Mouse (Mus musculus) liver, adult 2 months (tissue): ENCODE results near the gene Ubl4b. TPM values are rescaled to one million over a fixed set of nuclear protein-coding genes. Genes with fewer than 3 reads are reported as not detected.

ENCODE experiments used
- DNase-seq: peaks from one replicate; pipeline ENCODE4 v3.0.0-alpha.2; 2011; ENCODE audit warnings: low read depth, low spot score; ENCODE audit errors: extremely low read depth
- H3K27ac ChIP-seq: fragments of 200-500 bp; replicated peaks from 2 replicates; pipeline ENCODE4 v1.5.1; 2012; ENCODE audit warnings: low read depth, mild to moderate bottlenecking, control low read depth, inconsistent platforms, low read length; ENCODE audit not compliant: insufficient read depth
- H3K27me3 ChIP-seq: fragments of 200-500 bp; 2 replicates; pipeline ENCODE4 v1.6.1; 2012; ENCODE audit warnings: mild to moderate bottlenecking, moderate library complexity, low read length, inconsistent platforms; ENCODE audit not compliant: control insufficient read depth, insufficient read depth
- H3K36me3 ChIP-seq: fragments of 200-500 bp; 2 replicates; pipeline ENCODE4 v1.6.1; 2012; ENCODE audit warnings: low read length, inconsistent platforms; ENCODE audit not compliant: control insufficient read depth, insufficient read depth
- H3K4me1 ChIP-seq: fragments of 200-500 bp; 2 replicates; pipeline ENCODE4 v1.6.1; 2011; ENCODE audit warnings: low read length; ENCODE audit not compliant: control insufficient read depth, insufficient read depth
- H3K4me3 ChIP-seq: fragments of 200-500 bp; 2 replicates; pipeline ENCODE4 v1.5.1; 2011; ENCODE audit warnings: low read depth, mild to moderate bottlenecking, control low read depth, low read length, moderate library complexity; ENCODE audit not compliant: insufficient read depth
- H3K79me2 ChIP-seq: fragments of 200-500 bp; 2 replicates; pipeline ENCODE4 v1.6.1; 2012; ENCODE audit warnings: inconsistent platforms, mild to moderate bottlenecking, low read length, moderate library complexity; ENCODE audit not compliant: control insufficient read depth, insufficient read depth
- H3K9ac ChIP-seq: fragments of 200-500 bp; 2 replicates; pipeline ENCODE4 v1.6.1; 2012; ENCODE audit warnings: low read depth, mild to moderate bottlenecking, control low read depth, inconsistent platforms, low read length
- CTCF ChIP-seq: fragments of 200-500 bp; IDR thresholded peaks from 2 replicates; pipeline ENCODE4 v1.5.1; 2011; ENCODE audit warnings: low read depth, low read length, control low read depth
- POLR2A ChIP-seq: fragments of 200-500 bp; IDR thresholded peaks from 2 replicates; pipeline ENCODE4 v1.6.1; 2011; ENCODE audit warnings: low read length, control low read depth; ENCODE audit not compliant: insufficient read depth; ENCODE audit errors: extremely low read depth
- WGBS: fragments of 180-500 bp; shearing (Covaris S2); methylation state at CpG from one replicate; pipeline ENCODE4 v1.1.7; 2018; 5-methylcytosine and 5-hydroxymethylcytosine counted together
- polyA plus RNA-seq: library from polyadenylated mRNA; depleted of rRNA; stranded (reverse); fragments of >200 nt; gene quantifications from 2 replicates; pipeline ENCODE4 v1.2.3, GENCODE M21; 2012
- total RNA-seq: library from RNA; depleted of rRNA; stranded (reverse); fragments of >200 nt; gene quantifications from 2 replicates; pipeline ENCODE4 v1.2.3, GENCODE M21; 2014

Gene Ubl4b
- total and polyA plus RNA-seq, 2 experiments, result not detected

- 12% methylated on average over 17 of the region's 17 CpGs for WGBS
- H3K27ac ChIP-seq, result no peak overlapping the region
- no peak overlapping the region for H3K9ac ChIP-seq
- H3K4me1 ChIP-seq, result no peaks in the 10 kb centered on the region
- TF ChIP-seq CTCF (no peak), POLR2A (no peak)
- H3K4me3 ChIP-seq, result no peak overlapping the region
- no peaks in the 10 kb centered on the region for H3K79me2 ChIP-seq
- H3K36me3 ChIP-seq, result no peaks in the 10 kb centered on the region
- no peak for DNase-seq
- no peaks in the 10 kb centered on the region; the same call in 1 of the 2 replicates for H3K27me3 ChIP-seq
Observed at GRCm38 (mm10) chr3:107536810-107537503, 17.9 kb downstream of the Ubl4b start.

- 83% methylated on average over 7 of the region's 7 CpGs for WGBS
- Histone ChIP-seq H3K36me3 (no peaks in the 10 kb centered on the region), H3K4me1 (no peaks in the 10 kb centered on the region), H3K27ac (no peak overlapping the region), H3K79me2 (no peaks in the 10 kb centered on the region), H3K9ac (no peak overlapping the region), H3K27me3 (no peaks in the 10 kb centered on the region), H3K4me3 (no peak overlapping the region)
- DNase-seq, result no peak
- TF ChIP-seq POLR2A (no peak), CTCF (no peak)
Observed at GRCm38 (mm10) chr3:107534951-107535350, 19.9 kb downstream of the Ubl4b start.

- DNase-seq, result no peak
- H3K4me1 ChIP-seq, result no peaks in the 10 kb centered on the region
- no peaks in the 10 kb centered on the region for H3K36me3 ChIP-seq
- H3K9ac ChIP-seq, result no peak overlapping the region
- H3K27me3 ChIP-seq, result no peaks in the 10 kb centered on the region
- no peak overlapping the region for H3K27ac ChIP-seq
- no peaks in the 10 kb centered on the region for H3K79me2 ChIP-seq
- no peak overlapping the region for H3K4me3 ChIP-seq
- TF ChIP-seq POLR2A (no peak), CTCF (no peak)
- WGBS, result 75% methylated on average over 4 of the region's 4 CpGs
Observed at GRCm38 (mm10) chr3:107533532-107533931, 21.3 kb downstream of the Ubl4b start.

- no peaks in the 10 kb centered on the region for H3K27me3 ChIP-seq
- WGBS, result 74% methylated on average over 5 of the region's 5 CpGs
- no peak for DNase-seq
- H3K9ac ChIP-seq, result no peak overlapping the region
- no peak overlapping the region for H3K27ac ChIP-seq
- no peaks in the 10 kb centered on the region for H3K79me2 ChIP-seq
- H3K4me1 ChIP-seq, result no peaks in the 10 kb centered on the region
- TF ChIP-seq CTCF (no peak), POLR2A (no peak)
- no peaks in the 10 kb centered on the region for H3K36me3 ChIP-seq
- no peak overlapping the region for H3K4me3 ChIP-seq
Observed at GRCm38 (mm10) chr3:107530581-107530980, 24.3 kb downstream of the Ubl4b start.

- H3K79me2 ChIP-seq, result no peaks in the 10 kb centered on the region
- no peak for DNase-seq
- no peaks in the 10 kb centered on the region for H3K27me3 ChIP-seq
- 81% methylated on average over 5 of the region's 5 CpGs for WGBS
- no peaks in the 10 kb centered on the region for H3K36me3 ChIP-seq
- no peaks in the 10 kb centered on the region for H3K4me1 ChIP-seq
- no peak for TF ChIP-seq CTCF
- no peak for TF ChIP-seq POLR2A
- no peak overlapping the region for H3K4me3 ChIP-seq
- no peak overlapping the region for H3K27ac ChIP-seq
- H3K9ac ChIP-seq, result no peak overlapping the region
Observed at GRCm38 (mm10) chr3:107529182-107529581, 25.7 kb downstream of the Ubl4b start.

GRCm38 (mm10) chr3:107528401-107529118 lies 26.3 kb downstream of the Ubl4b start:
- no peaks in the 10 kb centered on the region for H3K27me3 ChIP-seq
- no peaks in the 10 kb centered on the region for H3K4me1 ChIP-seq
- no peaks in the 10 kb centered on the region for H3K79me2 ChIP-seq
- no peaks in the 10 kb centered on the region for H3K36me3 ChIP-seq
- TF ChIP-seq CTCF (no peak), POLR2A (no peak)
- H3K9ac ChIP-seq, result no peak overlapping the region
- no peak overlapping the region for H3K4me3 ChIP-seq
- WGBS, result 40% methylated on average over 9 of the region's 9 CpGs
- no peak overlapping the region for H3K27ac ChIP-seq
- DNase-seq, result no peak
